Mouse (Mus musculus) brain, embryonic 14.5 days (tissue): ENCODE measurements at regions not wholly inside any gene's neighbourhood (a gene's known extent, or its start where the extent isn't known, plus 50 kb on each side); places are given as distances from the start of the nearest gene placed in this dataset.

ENCODE experiments used
- DNase-seq: peaks from one replicate; pipeline ENCODE4 v3.0.0-alpha.2; 2011; ENCODE audit warnings: low read depth
- CTCF ChIP-seq: fragments of 200-500 bp; IDR thresholded peaks from 2 replicates; pipeline ENCODE4 v1.5.1; 2012; ENCODE audit warnings: inconsistent platforms, mild to moderate bottlenecking, moderate library complexity, borderline replicate concordance; ENCODE audit not compliant: insufficient read depth, insufficient read length; ENCODE audit errors: extremely low read depth
- POLR2A ChIP-seq: fragments of 200-500 bp; IDR thresholded peaks from 2 replicates; pipeline ENCODE4 v1.6.1; 2012; ENCODE audit warnings: mild to moderate bottlenecking, inconsistent platforms, borderline replicate concordance; ENCODE audit not compliant: poor library complexity, insufficient read depth, insufficient read length, severe bottlenecking; ENCODE audit errors: extremely low read depth

DNA sequence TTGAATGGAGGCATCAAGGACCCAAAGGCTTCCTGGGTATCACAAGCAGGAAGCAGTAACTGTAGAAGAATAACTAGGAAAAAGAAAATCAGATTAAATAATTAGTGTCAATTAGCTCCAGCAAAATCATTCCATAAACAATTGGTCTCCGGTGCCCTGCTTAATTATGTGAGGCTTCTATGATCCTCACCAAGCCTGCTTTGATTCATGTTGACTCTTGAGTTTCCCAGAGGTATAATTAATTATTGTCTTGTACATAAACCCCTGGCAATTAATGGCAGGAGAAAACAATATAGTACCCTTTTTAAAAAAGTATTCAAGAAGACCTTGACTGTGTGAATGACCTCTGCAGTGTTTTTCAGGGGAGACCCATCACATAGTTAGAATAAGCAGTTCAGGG is 61.5 kb upstream of the Sp8 start:
- TF ChIP-seq POLR2A (no peak), CTCF (no peak)
- peak; percentile 43 for DNase-seq

DNA sequence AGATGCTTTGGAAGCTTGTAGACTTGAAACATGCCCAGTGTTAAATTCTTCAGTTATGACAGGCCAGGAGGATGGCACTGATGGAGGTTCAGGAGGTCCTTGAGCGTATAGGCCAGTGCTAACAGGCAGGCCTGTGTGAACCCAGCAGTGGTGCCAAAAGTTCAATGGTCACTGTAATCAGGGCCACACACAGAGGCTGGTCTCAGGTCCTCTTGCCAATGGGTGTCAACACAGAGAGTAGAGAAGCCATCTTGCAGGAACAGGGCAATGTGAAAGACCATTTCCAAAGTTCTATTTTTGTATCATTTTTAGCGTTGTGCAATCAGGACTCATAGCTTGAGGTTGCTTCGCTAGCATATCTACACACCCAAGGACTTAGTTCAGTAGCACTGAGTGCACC is 64.2 kb upstream of the Sp8 start:
- TF ChIP-seq POLR2A (no peak), CTCF (no peak)
- DNase-seq, result no peak

DNA sequence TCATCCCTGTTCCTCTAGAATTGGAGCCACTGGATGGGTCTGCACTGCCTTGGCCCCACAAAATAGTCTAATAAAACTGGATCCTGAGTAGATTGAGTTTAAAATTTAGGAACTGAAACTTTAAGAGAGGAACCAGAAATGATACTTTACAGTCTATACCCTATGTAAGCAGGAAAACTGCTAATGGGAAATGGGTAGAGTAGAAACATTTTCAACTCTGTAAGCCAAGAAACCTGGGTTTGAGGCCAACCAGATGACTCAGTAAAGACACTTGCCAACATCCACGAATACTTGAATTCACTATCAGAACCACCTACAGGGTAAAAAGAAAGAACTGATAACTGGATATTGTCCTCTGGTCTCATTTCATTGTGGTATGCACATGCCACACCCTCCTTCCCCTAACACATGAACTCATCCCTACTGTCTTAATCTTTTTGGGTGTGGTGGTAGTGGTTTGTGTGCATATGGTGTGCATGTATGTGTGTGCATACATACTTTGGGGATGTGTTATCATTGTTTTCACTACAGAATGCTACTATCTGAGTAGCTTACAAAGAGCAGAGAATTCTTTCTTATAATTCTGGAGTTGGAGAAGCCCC is 70.6 kb upstream of the Sp8 start:
- no peak for DNase-seq
- TF ChIP-seq POLR2A (no peak), CTCF (no peak)

DNA sequence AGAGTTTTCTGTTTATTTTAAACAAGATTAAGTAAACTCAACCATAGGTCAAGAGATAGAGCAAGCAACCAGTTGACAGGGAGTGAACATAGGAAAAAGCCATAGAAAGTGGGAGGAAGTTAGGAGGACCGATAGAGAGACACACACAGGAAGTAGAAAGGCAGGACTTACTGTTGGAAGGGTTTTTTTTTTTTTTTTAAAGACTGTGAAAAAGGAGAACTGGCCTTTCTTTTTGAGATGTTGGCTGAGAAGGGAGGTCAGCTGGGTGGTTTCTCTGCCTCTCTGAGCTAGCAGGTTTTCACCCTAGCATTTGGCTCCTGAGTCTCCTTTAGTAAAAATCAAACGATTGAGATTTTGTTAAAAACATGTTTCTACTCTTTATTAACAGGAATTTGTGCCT is 73.3 kb upstream of the Sp8 start:
- DNase-seq, result no peak
- TF ChIP-seq POLR2A, result no peak
- TF ChIP-seq CTCF, result no peak

DNA sequence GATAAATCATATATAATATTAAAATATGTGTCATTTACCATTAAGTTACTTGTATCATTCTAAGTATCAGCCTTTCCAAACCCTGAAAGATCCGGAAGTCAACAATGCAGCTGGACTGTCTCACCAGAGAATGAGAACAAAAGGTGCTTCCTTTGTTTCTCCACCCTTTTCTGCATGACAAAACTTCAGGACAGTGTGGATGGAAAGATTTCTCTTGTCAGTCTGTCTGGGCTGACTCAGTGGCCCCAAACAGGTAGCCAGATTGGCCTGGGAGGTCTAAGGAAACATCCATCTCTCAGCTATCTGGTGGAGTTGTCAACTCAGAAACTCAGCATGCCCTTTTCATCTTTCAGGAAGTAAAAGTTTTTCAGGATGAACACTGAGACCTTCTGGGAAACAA is 79.7 kb upstream of the Sp8 start:
- TF ChIP-seq CTCF (no peak), POLR2A (no peak)
- DNase-seq, result no peak

DNA sequence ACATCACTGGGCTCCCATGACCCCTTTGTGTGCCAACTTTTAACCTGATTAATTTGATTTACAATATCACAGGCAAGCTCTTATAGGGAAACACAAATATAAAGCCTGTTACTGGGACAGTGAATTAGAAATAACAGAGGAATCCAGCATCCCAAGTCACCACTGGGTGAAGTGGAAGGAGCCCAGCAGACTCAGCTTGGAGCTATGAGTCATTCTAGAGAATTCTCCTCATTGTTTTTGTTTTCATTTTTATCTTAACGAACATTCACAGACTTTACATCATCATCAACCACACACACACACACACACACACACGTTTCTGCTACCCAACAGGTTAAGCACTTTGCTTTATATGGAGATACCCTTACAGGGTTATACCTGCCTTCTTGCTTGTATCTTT is 92.1 kb upstream of the Sp8 start:
- TF ChIP-seq CTCF (no peak), POLR2A (no peak)
- DNase-seq, result no peak

DNA sequence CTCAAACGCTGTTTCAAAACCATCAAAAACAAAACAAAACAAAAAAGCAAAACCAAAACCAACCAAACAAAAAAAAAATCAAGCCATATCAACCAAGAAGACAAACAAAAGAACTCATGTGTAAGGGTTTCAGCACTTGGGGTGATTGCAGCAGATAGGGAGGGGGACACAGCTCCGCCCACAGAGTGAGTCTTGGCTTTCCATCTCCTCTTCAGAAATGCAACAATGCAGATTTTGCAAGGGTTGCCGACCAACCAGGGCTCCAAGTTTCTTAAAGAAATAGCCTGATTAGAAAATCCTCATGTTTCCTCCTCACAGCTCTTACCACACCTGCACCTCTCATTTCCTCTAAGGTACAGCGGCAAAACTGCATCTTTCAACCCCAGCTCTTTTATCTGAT is 107.0 kb upstream of the Sp8 start:
- no peak for DNase-seq
- TF ChIP-seq CTCF (no peak), POLR2A (no peak)

DNA sequence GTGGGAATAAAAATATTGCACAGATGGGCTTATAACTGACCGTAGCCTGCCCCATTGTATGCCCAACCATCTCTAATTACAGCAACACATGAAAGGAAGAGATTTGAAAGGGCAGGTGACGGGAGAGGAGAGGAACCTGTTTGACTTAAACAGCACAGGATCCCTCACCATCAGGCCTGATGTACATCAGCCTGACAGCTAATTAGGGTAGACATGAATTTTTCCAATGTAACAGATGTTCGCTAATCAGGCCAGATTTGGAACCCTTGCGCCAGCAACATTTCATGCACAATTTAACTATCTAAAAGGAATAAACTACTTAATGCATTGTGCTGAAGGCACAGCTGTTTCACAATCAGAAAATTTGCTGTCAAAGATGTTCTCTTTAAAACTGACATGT is 120.2 kb upstream of the Sp8 start:
- peak; percentile 77 for DNase-seq
- no peak for TF ChIP-seq POLR2A

DNA sequence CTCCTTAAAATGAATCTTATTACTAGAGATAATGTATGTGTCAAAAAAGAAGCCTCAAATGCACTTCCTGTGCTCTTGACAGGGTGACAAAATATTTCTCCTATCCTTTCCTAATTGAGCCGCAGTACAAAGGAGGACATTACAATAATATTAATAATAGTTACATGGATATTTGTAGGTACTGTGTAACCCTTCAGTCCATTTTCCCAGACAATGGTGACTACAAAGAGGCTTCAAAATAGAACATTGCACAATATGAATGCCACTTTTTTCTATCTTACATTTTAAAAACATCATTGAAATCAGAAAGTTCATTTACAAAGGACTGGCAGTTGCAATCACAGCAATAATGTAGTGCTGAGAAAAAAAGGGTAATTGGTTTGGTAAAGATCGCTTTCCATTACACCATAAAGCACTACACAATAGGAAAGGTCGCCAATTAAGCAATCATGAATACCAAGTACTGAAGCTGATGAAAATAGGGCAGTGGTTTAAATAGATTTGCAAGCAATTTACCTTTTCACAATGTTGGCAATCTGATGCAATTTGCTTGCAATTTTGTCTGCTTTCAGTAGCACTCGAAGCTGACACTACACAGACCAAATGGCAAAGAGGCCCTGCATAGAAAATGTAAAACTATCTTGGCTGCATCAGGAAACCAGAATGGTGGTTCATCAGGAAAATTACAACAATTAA is 126.1 kb upstream of the Sp8 start:
- peak; percentile 96 for DNase-seq
- TF ChIP-seq POLR2A, result no peak
- no peak for TF ChIP-seq CTCF

DNA sequence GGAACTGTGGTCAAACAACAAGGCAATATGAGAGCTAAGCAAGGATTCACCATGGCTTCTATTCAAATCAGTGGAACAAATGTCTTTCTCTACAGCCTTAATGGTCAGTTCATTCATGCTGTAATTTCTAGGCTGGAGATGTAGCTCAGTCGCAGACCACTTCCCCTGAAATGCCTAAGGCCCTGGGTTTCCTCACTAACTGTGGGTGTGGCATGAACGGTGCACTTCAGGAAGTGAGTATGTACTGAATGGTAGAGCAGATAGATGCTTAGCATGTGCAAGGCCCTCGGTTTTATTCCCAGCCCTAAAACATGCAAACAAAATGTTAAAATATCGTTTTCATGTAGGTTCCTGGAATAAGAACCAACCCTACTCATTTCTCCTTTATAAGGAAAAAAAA is 129.3 kb upstream of the Sp8 start:
- TF ChIP-seq CTCF (no peak), POLR2A (no peak)
- no peak for DNase-seq

DNA sequence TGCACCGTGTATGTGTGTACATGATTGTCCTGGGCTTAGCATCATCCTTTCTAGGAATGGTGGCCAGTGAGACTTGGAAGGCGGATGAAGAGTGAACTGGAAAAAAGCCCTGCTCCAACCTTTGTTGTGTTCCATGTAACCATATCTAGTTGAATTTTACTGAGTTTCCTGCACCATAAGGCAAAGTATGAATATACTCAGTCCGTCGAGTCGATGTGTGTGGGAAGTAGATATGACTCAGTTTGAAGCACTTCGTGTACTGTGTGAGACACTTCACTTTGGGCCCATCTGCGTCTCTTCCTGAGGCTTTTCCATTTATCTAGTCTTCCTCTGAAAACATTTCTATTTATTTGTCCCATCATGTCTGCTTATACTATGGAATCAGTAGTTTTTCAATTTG is 139.5 kb upstream of the Sp8 start:
- TF ChIP-seq POLR2A, result no peak
- DNase-seq, result no peak

DNA sequence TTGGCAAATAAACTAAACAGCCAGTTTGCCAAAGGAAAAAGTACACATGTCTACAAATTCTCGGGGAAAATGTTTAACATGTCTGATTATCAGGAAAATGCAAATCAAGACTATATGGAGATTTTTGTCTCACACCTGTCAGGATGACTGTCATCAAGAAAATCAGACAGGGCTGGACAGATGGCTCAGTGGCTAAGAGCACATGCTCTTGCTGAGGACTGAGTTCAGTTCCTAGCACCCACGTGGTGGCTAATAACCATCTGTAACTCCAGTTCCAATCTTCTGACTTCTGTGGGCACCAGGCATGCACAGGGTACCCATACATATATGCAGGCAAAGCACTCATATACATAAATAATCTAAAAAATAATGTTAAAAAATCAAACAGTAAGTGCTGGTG is 141.3 kb upstream of the Sp8 start:
- no peak for TF ChIP-seq CTCF
- DNase-seq, result peak; percentile 78
